Mouse (Mus musculus): ENCODE data around the gene Dctn2.

- TF ChIP-seq CTCF (conservative IDR thresholded peaks at IDR 0.05 in 1 of 2, IDR thresholded peaks at IDR 0.05 in 1 of 2; ENCODE audit: low read depth in 2 of 2, low read length in 2 of 2) = no peak
- TF ChIP-seq POLR2A (IDR thresholded peaks at IDR 0.05; ENCODE audit: low read depth, low read length) = no peak
- no peak for TF ChIP-seq MAZ (IDR thresholded peaks at IDR 0.05; ENCODE audit: low read depth, low read length)
- no peak for TF ChIP-seq MYC (IDR thresholded peaks at IDR 0.05; ENCODE audit: low read depth, low read length)
- TF ChIP-seq HCFC1 (IDR thresholded peaks at IDR 0.05; ENCODE audit: low read depth, low read length) = no peak
These were observed 6.2 kb downstream of the Dctn2 start for GRCm38 (mm10) chr10:127272371-127272770.
